Mouse (Mus musculus): ENCODE data around the gene Pdxp.

The Pdxp gene

GRCm38 (mm10) chr15:78928539-78928938, 14.8 kb downstream of the Pdxp start:
- no peak for DNase-seq

- DNase-seq, result no peak
Observed at GRCm38 (mm10) chr15:78930192-78930706, 16.5 kb downstream of the Pdxp start.

- DNase-seq, result no peak
Observed at GRCm38 (mm10) chr15:78930801-78931426, 17.2 kb downstream of the Pdxp start.

- peak in 1 of 2 experiments; percentile 42 for DNase-seq
Observed at GRCm38 (mm10) chr15:78931577-78931976, 17.9 kb downstream of the Pdxp start.

- peak; percentile 90 for DNase-seq
Observed at GRCm38 (mm10) chr15:78934784-78935320, 21.1 kb downstream of the Pdxp start, which contains the start of gene Nol12. Nol12 (plus strand) TSS chr15:78934933.

GRCm38 (mm10) chr15:78936403-78936802, 22.7 kb downstream of the Pdxp start:
- DNase-seq, result no peak

GRCm38 (mm10) chr15:78937311-78937710, 23.6 kb downstream of the Pdxp start:
- DNase-seq, result no peak

- DNase-seq, result peak in 1 of 2 experiments; percentile 52
Observed at GRCm38 (mm10) chr15:78937963-78938362, 24.2 kb downstream of the Pdxp start.

GRCm38 (mm10) chr15:78940325-78940724, 26.6 kb downstream of the Pdxp start:
- no peak for DNase-seq

- DNase-seq, result peak; percentile 91 to 93
Observed at GRCm38 (mm10) chr15:78942663-78943062, 28.9 kb downstream of the Pdxp start.

GRCm38 (mm10) chr15:78946232-78946631, 32.5 kb downstream of the Pdxp start:
- no peak for DNase-seq

- peak; percentile 94 to 96 for DNase-seq
Observed at GRCm38 (mm10) chr15:78947657-78948056, 33.9 kb downstream of the Pdxp start, which contains the start of gene Triobp. Triobp (plus strand) TSS chr15:78947724.

- peak; percentile 41 for DNase-seq
Observed at GRCm38 (mm10) chr15:78948152-78948725, 34.5 kb downstream of the Pdxp start.

- peak; percentile 58 to 61 for DNase-seq
Observed at GRCm38 (mm10) chr15:78948883-78949282, 35.2 kb downstream of the Pdxp start.

- DNase-seq, result no peak
Observed at GRCm38 (mm10) chr15:78955663-78956062, 41.9 kb downstream of the Pdxp start.

- peak in 1 of 2 experiments; percentile 53 for DNase-seq
Observed at GRCm38 (mm10) chr15:78956351-78956750, 42.6 kb downstream of the Pdxp start.

- no peak for DNase-seq
Observed at GRCm38 (mm10) chr15:78957021-78957420, 43.3 kb downstream of the Pdxp start.

GRCm38 (mm10) chr15:78959537-78959936, 45.8 kb downstream of the Pdxp start:
- DNase-seq, result no peak

GRCm38 (mm10) chr15:78960088-78960487, 46.4 kb downstream of the Pdxp start:
- no peak for DNase-seq

- DNase-seq, result peak; percentile 88 to 91
Observed at GRCm38 (mm10) chr15:78962885-78963284, 49.2 kb downstream of the Pdxp start.

All from cerebellum, postnatal 10 days (tissue).